Mouse (Mus musculus): Measurements from ENCODE around the gene Cdkal1.

- TF ChIP-seq CTCF (conservative IDR thresholded peaks at IDR 0.05; ENCODE audit: low read length) = no peak
- no peak for TF ChIP-seq NANOG (IDR thresholded peaks at IDR 0.05; ENCODE audit: borderline replicate concordance, low read length)
Measured at GRCm38 (mm10) chr13:29473779-29474178, 381.7 kb downstream of the Cdkal1 start.

Measured in E14TG2a.4 (cell line).